Mouse (Mus musculus) midbrain, embryonic 10.5 days (tissue): ENCODE results near the gene Syndig1. TPM values are rescaled to one million over a fixed set of nuclear protein-coding genes. Genes with fewer than 3 reads are reported as not detected.
A peak's percentile ranks its signal among the peaks of the same experiment; 100 is the strongest.

Experiments used
- DNase-seq: peaks from one replicate; pipeline ENCODE4 v3.0.0-alpha.2; 2017; ENCODE audit warnings: low spot score
- H3K27ac ChIP-seq: fragments of 300-500 bp; sonication (generic); replicated peaks from 2 replicates; pipeline ENCODE4 v1.5.1; 2016; ENCODE audit warnings: mild to moderate bottlenecking
- H3K27me3 ChIP-seq: fragments of 300-500 bp; sonication (generic); 2 replicates; pipeline ENCODE4 v1.6.1; 2016; ENCODE audit warnings: low read depth, mild to moderate bottlenecking; ENCODE audit not compliant: poor library complexity, severe bottlenecking
- H3K36me3 ChIP-seq: fragments of 300-500 bp; sonication (generic); 2 replicates; pipeline ENCODE4 v1.6.1; 2016; ENCODE audit warnings: mild to moderate bottlenecking, moderate library complexity
- H3K4me1 ChIP-seq: fragments of 300-500 bp; sonication (generic); 2 replicates; pipeline ENCODE4 v1.6.1; 2016
- H3K4me3 ChIP-seq: fragments of 300-500 bp; sonication (generic); 2 replicates; pipeline ENCODE4 v1.5.1; 2016; ENCODE audit warnings: mild to moderate bottlenecking, moderate library complexity
- H3K9me3 ChIP-seq: fragments of 300-500 bp; sonication (generic); replicated peaks from 2 replicates; pipeline ENCODE4 v1.6.1; 2016; ENCODE audit warnings: mild to moderate bottlenecking
- WGBS: fragments of 180-500 bp; shearing (Covaris S2); methylation state at CpG from one replicate; pipeline ENCODE4 v1.1.7; 2016; 5-methylcytosine and 5-hydroxymethylcytosine counted together
- polyA plus RNA-seq: library from polyadenylated mRNA; unstranded; fragments of >200 nt; fragmentation: Nextera tagmentation; extraction: Ambion mirVana; gene quantifications from 2 replicates; pipeline ENCODE4 v1.2.1, GENCODE M21; 2016

Gene Syndig1
- 3.0 and 4.6 TPM in 2 replicates for polyA plus RNA-seq

DNA sequence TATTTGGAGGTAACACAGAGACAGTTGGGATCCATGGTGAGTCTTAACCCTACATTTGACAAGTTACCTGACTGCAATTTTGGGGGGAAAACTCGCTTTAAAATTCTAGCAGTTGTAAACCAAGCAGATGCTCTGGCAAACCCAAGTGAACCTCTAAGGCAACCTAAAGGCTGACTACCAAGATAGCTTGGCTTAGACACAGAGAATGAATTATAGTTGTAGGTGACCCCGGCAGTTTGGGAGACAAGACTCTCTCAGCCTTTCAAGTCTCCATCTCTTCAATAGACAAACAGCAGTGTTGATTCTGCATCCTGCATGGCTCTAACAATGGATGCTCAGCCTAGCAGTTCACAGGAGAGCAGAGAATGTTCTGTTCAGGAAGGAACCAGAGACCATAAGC lies at the start of gene Syndig1:
TSS of gene Syndig1 (plus strand) at position 301 of the 400 bp plus-strand sequence.
- Histone ChIP-seq H3K27me3 (peaks cover 61% of the 10 kb centered on the region), H3K36me3 (no peaks in the 10 kb centered on the region), H3K4me1 (peaks cover 26% of the 10 kb centered on the region), H3K27ac (peak within 1 kb of the TSS; percentile 82; the same call in 1 of the 2 replicates), H3K9me3 (no peaks in the 10 kb centered on the region), H3K4me3 (peak within 1 kb of the TSS; percentile 76)
- no peak for DNase-seq
- 85% methylated on average over 2 of the region's 2 CpGs for WGBS

DNA sequence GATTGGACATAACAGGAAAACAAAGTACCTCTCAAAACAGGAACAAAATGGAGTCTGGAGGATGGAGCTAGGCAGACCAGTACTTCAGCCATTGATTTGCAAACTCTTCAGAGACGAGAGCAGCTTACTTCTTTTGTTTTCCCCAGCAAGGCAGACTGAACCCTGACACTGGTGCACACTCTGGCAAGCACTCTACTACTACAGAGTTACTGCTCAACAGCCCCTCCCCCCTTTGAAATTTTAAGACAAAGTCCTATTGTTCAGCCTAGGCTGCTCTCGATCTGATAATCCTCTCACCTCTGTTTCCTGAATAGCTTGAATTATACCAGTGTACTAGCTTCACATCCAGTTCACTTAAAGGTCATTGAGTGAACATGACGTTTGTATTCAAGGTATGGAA lies 30.4 kb upstream of the Syndig1 start:
- no peak overlapping the region for H3K4me3 ChIP-seq
- peaks cover 14% of the 10 kb centered on the region for H3K4me1 ChIP-seq
- H3K36me3 ChIP-seq, result no peaks in the 10 kb centered on the region
- peak; percentile 18 for DNase-seq
- no peaks in the 10 kb centered on the region for H3K9me3 ChIP-seq
- WGBS, result 9% methylated on average over 3 of the region's 3 CpGs
- H3K27me3 ChIP-seq, result no peaks in the 10 kb centered on the region
- no peak overlapping the region for H3K27ac ChIP-seq

- DNase-seq, result no peak
- Histone ChIP-seq H3K4me3 (no peak overlapping the region), H3K4me1 (no peaks in the 10 kb centered on the region), H3K36me3 (no peaks in the 10 kb centered on the region), H3K27ac (no peak overlapping the region), H3K9me3 (no peaks in the 10 kb centered on the region), H3K27me3 (no peaks in the 10 kb centered on the region)
- WGBS, result 85% methylated on average over 3 of the region's 3 CpGs
These were observed 24.3 kb upstream of the Syndig1 start for GRCm38 (mm10) chr2:149804599-149805140.

- Histone ChIP-seq H3K4me1 (no peaks in the 10 kb centered on the region), H3K27ac (no peak overlapping the region), H3K9me3 (no peaks in the 10 kb centered on the region), H3K36me3 (no peaks in the 10 kb centered on the region), H3K27me3 (no peaks in the 10 kb centered on the region), H3K4me3 (no peak overlapping the region)
- DNase-seq, result no peak
- WGBS, result 91% methylated on average over 2 of the region's 2 CpGs
These were observed 23.8 kb upstream of the Syndig1 start for GRCm38 (mm10) chr2:149805256-149805655.

GRCm38 (mm10) chr2:149812899-149813298 lies 16.1 kb upstream of the Syndig1 start:
- Histone ChIP-seq H3K36me3 (no peaks in the 10 kb centered on the region), H3K4me1 (no peaks in the 10 kb centered on the region), H3K27ac (no peak overlapping the region), H3K27me3 (no peaks in the 10 kb centered on the region), H3K4me3 (no peak overlapping the region), H3K9me3 (no peaks in the 10 kb centered on the region)
- 83% methylated on average over 2 of the region's 2 CpGs for WGBS
- no peak for DNase-seq

DNA sequence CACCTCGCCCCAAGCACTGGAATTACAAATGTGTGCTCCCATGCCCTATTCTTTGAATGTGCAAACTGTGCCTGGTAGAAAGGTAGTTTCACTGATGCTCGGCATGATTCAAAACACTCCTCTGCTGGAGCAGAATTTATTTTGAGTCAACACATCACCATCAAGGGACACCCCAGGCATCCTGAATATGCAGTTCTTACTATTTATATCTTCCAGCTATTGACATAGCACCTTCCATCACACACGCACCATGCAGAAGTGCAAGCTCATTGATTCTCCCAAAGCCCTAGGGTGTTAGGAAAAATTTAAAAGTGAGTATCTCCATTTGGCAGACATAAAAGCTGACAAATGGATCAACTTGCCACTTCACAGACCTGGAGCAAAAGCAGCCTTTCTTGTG lies 10.6 kb upstream of the Syndig1 start:
- no peak overlapping the region for H3K4me3 ChIP-seq
- no peak overlapping the region for H3K27ac ChIP-seq
- no peaks in the 10 kb centered on the region for H3K9me3 ChIP-seq
- no peak for DNase-seq
- H3K4me1 ChIP-seq, result no peaks in the 10 kb centered on the region
- H3K36me3 ChIP-seq, result no peaks in the 10 kb centered on the region
- WGBS, result 87% methylated on average over 3 of the region's 3 CpGs
- no peaks in the 10 kb centered on the region for H3K27me3 ChIP-seq

DNA sequence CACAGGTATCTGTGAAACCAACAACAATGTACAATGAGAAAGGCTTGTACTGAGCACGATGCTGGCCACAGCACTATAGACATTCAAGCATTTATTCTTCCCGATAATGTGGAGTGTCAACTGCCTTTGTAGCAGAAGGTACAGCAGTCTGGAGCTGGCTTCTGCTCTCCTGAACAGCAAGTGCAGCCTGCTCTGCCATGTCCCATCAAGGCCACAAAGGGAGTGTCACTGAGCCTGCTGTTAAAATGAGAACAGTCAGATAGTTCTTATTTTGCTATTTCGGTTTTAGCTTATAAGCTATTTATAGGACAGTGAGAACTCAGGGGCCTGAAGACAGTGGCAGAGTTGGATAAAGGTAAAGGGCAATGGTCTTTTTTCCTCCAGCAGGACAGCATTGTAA lies 9.3 kb upstream of the Syndig1 start:
- no peaks in the 10 kb centered on the region for H3K4me1 ChIP-seq
- no peak overlapping the region for H3K4me3 ChIP-seq
- H3K9me3 ChIP-seq, result no peaks in the 10 kb centered on the region
- H3K27ac ChIP-seq, result no peak overlapping the region
- H3K36me3 ChIP-seq, result no peaks in the 10 kb centered on the region
- no peak for DNase-seq
- WGBS, result 85% methylated on average over 3 of the region's 3 CpGs
- H3K27me3 ChIP-seq, result no peaks in the 10 kb centered on the region

GRCm38 (mm10) chr2:149820201-149820600 lies 8.8 kb upstream of the Syndig1 start:
- peak; percentile 11 for DNase-seq
- Histone ChIP-seq H3K4me1 (no peaks in the 10 kb centered on the region), H3K27me3 (no peaks in the 10 kb centered on the region), H3K9me3 (no peaks in the 10 kb centered on the region), H3K27ac (no peak overlapping the region), H3K36me3 (no peaks in the 10 kb centered on the region), H3K4me3 (no peak overlapping the region)
- WGBS, result 34% methylated on average over 2 of the region's 2 CpGs

DNA sequence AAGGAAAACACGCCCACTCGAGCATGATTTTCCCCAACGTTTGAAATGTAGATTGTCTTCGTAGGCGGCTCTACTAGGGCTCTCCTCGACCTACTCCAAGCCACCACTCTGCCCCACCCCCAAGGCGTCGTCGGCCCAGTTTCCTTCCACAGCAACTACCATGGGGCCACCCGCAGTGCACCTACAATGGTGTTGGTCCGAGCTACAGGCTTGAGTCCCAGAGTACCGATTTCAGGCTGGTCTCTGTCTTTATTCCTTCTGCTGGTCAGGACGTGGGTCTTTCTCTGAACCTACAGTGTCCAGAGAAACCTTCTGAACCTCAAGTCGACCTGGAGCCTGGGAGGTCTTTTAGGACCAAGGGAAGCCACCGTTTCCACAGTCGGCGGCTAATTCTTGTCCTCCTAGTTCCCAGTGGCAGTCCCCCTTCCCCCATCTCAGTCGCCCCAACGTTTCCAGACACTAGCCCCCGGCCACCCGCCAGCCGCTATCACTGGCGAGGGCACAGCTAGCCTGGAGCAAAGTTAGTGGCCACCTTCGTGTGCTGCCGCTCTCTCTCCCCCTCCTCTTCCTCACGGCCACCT lies 1.0 kb downstream of the Syndig1 start:
- Histone ChIP-seq H3K27ac (peak overlapping the region; percentile 82), H3K27me3 (peaks cover 64% of the 10 kb centered on the region), H3K36me3 (no peaks in the 10 kb centered on the region), H3K9me3 (no peaks in the 10 kb centered on the region), H3K4me3 (peak overlapping the region; percentile 76), H3K4me1 (peaks cover 26% of the 10 kb centered on the region)
- DNase-seq, result no peak
- WGBS, result 2% methylated on average over 26 of the region's 26 CpGs

DNA sequence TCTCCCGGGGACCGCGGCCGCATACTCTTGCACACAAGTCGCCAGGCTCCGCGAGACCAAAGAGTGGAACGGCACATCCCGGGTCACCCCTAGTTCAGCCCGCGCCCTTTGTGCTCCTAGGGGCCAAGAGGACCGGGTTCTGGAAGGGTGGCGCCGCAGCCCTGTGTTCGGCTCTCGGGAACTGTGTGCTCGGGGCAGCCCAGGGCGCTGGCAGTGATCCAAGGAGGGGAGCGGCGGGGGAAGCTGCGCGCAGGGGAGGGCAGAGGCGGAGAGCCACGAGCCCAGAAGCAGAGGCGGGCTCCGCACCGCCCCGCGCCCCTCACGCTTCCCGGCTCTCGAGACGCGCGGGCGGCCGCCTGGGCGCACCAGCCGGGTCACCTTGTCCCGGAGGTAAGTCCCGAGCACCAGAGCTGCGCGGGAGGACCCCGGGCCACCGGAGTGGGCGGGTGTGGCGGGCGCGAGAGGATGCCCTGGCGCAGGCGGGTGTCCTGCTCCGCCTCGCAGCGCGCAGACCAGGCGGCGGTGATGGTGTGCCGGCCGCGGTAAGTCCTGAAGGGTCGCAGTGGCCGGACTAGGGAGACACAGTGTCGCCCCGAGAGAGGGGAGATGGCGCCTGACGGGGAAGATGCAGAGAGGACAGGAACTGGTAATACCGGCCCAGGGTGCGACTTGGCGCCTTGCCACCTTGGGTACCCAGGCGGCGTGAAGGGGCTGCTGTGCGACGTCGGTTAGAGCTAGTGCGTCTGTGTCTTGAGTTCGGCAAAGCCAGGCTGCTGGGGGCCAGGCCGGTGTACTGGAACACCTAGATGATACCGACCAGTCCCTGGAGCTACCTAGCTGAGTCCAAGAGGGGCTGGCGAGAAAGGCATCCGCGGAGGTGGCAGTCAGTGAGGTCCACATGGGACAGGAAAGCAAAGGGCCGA lies 1.8 kb downstream of the Syndig1 start, which contains the start of gene C530025M09Rik:
TSS of gene C530025M09Rik (minus strand) at position 678 of the 923 bp plus-strand sequence.
- peak; percentile 76 for DNase-seq
- Histone ChIP-seq H3K4me1 (peaks cover 26% of the 10 kb centered on the region), H3K27ac (peak within 1 kb of the TSS; percentile 82)

GRCm38 (mm10) chr2:149831459-149832245 lies 2.6 kb downstream of the Syndig1 start:
- Histone ChIP-seq H3K9me3 (no peaks in the 10 kb centered on the region), H3K4me1 (peaks cover 26% of the 10 kb centered on the region), H3K36me3 (no peaks in the 10 kb centered on the region), H3K27ac (peak overlapping the region; percentile 82; the same call in 1 of the 2 replicates), H3K4me3 (peak overlapping the region; percentile 76), H3K27me3 (peaks cover 64% of the 10 kb centered on the region)
- WGBS, result 1% methylated on average over 29 of the region's 29 CpGs
- DNase-seq, result peak; percentile 48

More for the DNA sequence above, 1.8 kb downstream of the Syndig1 start, which contains the start of gene C530025M09Rik:
- Histone ChIP-seq H3K36me3 (no peaks in the 10 kb centered on the region), H3K9me3 (no peaks in the 10 kb centered on the region), H3K4me3 (peak within 1 kb of the TSS; percentile 76), H3K27me3 (peaks cover 64% of the 10 kb centered on the region)
- WGBS, result under 1% methylated on average over 73 of the region's 82 CpGs

DNA sequence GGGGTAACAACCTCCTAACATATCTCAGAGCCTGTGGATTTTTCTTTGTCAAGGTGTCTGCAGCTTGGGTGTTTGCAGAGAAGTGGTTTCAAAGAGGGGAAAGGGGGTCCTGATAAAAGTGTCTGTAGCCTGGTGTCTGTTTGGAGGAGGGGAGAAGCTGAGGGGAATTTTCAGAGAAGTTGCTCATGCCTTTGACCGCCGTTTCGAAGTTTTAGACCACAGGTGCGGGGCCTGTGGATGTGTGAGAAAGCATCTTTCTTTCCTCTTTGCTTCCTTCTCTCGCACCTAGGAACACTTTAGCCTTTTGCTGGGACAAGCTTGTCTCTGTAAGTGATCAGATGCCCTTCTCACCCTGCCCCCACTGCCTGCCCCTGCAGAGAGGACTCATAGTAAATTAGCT lies 3.3 kb downstream of the Syndig1 start:
- peaks cover 26% of the 10 kb centered on the region for H3K4me1 ChIP-seq
- WGBS, result 7% methylated on average over 5 of the region's 5 CpGs
- H3K27me3 ChIP-seq, result peaks cover 64% of the 10 kb centered on the region
- H3K36me3 ChIP-seq, result no peaks in the 10 kb centered on the region
- H3K9me3 ChIP-seq, result no peaks in the 10 kb centered on the region
- no peak overlapping the region for H3K27ac ChIP-seq
- peak; percentile 22 for DNase-seq
- peak overlapping the region; percentile 76 for H3K4me3 ChIP-seq
